Mouse (Mus musculus) limb, embryonic 13.5 days (tissue): ENCODE data around the gene Tmcc3. TPM values are rescaled to one million over a fixed set of nuclear protein-coding genes. Genes with fewer than 3 reads are reported as not detected.

Source experiments
- ATAC-seq: fragments of 200-750 bp; cut with Nextera tagmentation; 2 replicates; pipeline ENCODE4 v1.8.0; 2017; ENCODE audit warnings: low read depth, moderate number of reproducible peaks, moderate TSS enrichment; ENCODE audit not compliant: low FRiP score
- H3K27ac ChIP-seq: fragments of 300-500 bp; sonication (generic); 2 replicates; pipeline ENCODE4 v1.5.1; 2015; ENCODE audit warnings: inconsistent platforms, mild to moderate bottlenecking, moderate library complexity
- H3K27me3 ChIP-seq: fragments of 300-500 bp; sonication (generic); 2 replicates; pipeline ENCODE4 v1.6.1; 2015; ENCODE audit warnings: mild to moderate bottlenecking, inconsistent platforms
- H3K36me3 ChIP-seq: fragments of 300-500 bp; sonication (generic); 2 replicates; pipeline ENCODE4 v1.6.1; 2015; ENCODE audit warnings: inconsistent platforms, mild to moderate bottlenecking, moderate library complexity
- H3K4me1 ChIP-seq: fragments of 300-500 bp; sonication (generic); 2 replicates; pipeline ENCODE4 v1.6.1; 2015; ENCODE audit warnings: inconsistent platforms
- H3K4me2 ChIP-seq: fragments of 300-500 bp; sonication (generic); replicated peaks from 2 replicates; pipeline ENCODE4 v1.6.1; 2015; ENCODE audit warnings: inconsistent platforms, mild to moderate bottlenecking, moderate library complexity
- H3K4me3 ChIP-seq: fragments of 300-500 bp; sonication (generic); 2 replicates; pipeline ENCODE4 v1.5.1; 2015; ENCODE audit warnings: moderate library complexity, mild to moderate bottlenecking, inconsistent platforms
- H3K9ac ChIP-seq: fragments of 300-500 bp; sonication (generic); 2 replicates; pipeline ENCODE4 v1.6.1; 2015; ENCODE audit warnings: mild to moderate bottlenecking, inconsistent platforms
- H3K9me3 ChIP-seq: fragments of 300-500 bp; sonication (generic); 2 replicates; pipeline ENCODE4 v1.6.1; 2016; ENCODE audit warnings: inconsistent platforms
- WGBS: fragments of 180-500 bp; shearing (Covaris S2); methylation state at CpG from one replicate; pipeline ENCODE4 v1.1.7; 2015; 5-methylcytosine and 5-hydroxymethylcytosine counted together
- polyA plus RNA-seq: library from polyadenylated mRNA; unstranded; fragments of >200 nt; fragmentation: Nextera tagmentation; extraction: Ambion mirVana; gene quantifications from 2 replicates; pipeline ENCODE4 v1.2.1, GENCODE M21; 2015

Tmcc3 gene
- polyA plus RNA-seq, 1 experiment from 2014 or later = 15.4 TPM

- Histone ChIP-seq H3K4me2 (peak overlapping the region; percentile 89), H3K36me3 (no peaks in the 10 kb centered on the region), H3K4me1 (peaks cover 38% of the 10 kb centered on the region), H3K9me3 (no peaks in the 10 kb centered on the region), H3K27me3 (peaks cover 26% of the 10 kb centered on the region), H3K4me3 (peak overlapping the region; percentile 78), H3K9ac (peak overlapping the region; percentile 80), H3K27ac (peak overlapping the region; percentile 69; the same call in 1 of the 2 replicates)
- WGBS = 0% methylated on average over 34 of the region's 34 CpGs
- peak; percentile 76 for ATAC-seq
Observed at GRCm38 (mm10) chr10:94515179-94515545, 203.4 kb downstream of the Tmcc3 start.

GRCm38 (mm10) chr10:94515583-94515982 is 203.8 kb downstream of the Tmcc3 start:
- H3K9ac ChIP-seq = peak overlapping the region; percentile 80
- peak overlapping the region; percentile 69; the same call in 1 of the 2 replicates for H3K27ac ChIP-seq
- H3K4me2 ChIP-seq = peak overlapping the region; percentile 89
- H3K4me3 ChIP-seq = peak overlapping the region; percentile 78
- peaks cover 42% of the 10 kb centered on the region for H3K4me1 ChIP-seq
- H3K36me3 ChIP-seq = no peaks in the 10 kb centered on the region
- no peak; the same call in 1 of the 2 replicates for ATAC-seq
- H3K9me3 ChIP-seq = no peaks in the 10 kb centered on the region
- 1% methylated on average over 10 of the region's 10 CpGs for WGBS
- peaks cover 26% of the 10 kb centered on the region for H3K27me3 ChIP-seq

- Histone ChIP-seq H3K4me2 (no peak overlapping the region; the same call in 1 of the 2 replicates), H3K4me3 (no peak overlapping the region), H3K4me1 (peaks cover 71% of the 10 kb centered on the region), H3K9ac (no peak overlapping the region), H3K9me3 (no peaks in the 10 kb centered on the region), H3K27me3 (peaks cover 12% of the 10 kb centered on the region), H3K27ac (no peak overlapping the region), H3K36me3 (no peaks in the 10 kb centered on the region)
- ATAC-seq = no peak
- WGBS = 51% methylated on average over 7 of the region's 7 CpGs
Observed at GRCm38 (mm10) chr10:94519887-94520286, 208.1 kb downstream of the Tmcc3 start.

DNA sequence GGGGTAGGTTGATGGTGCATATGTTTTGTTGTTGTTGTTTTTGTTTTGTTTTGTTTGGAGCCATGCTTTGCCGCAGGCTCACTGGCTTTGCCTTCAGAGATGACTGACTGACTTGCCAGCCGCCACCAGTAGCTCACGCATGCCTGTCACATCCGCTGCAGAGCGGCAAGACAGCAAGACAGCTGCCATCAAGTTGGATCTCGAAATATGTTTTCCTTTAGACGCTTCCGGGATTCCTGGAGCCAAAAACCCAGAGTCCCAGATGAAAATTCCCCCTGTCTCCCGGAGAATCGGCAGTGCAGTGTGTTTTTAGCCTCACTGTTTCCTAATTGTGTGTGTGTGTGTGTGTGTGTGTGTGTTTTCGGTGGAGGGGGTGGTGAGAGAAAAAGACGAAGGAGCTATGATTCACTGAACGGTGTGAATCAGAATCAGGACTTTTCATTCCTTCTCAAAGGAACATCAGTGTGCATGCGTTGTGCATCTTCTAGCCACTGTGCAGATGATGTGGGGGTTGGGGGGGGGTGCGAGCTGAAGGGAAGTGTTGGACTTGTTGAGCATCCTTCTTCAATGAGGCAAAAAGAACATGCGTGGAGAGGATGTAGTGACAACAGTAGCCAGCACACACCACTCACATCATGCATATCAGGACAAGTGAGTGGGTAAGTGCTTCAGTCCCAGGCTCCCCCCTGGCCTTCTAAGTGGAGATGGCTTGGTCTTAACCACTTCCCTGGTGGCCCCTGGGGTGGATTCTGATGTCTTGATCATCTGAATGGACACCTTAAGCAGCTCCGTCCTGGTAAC is 208.8 kb downstream of the Tmcc3 start:
- Histone ChIP-seq H3K36me3 (no peaks in the 10 kb centered on the region), H3K4me3 (no peak overlapping the region), H3K9ac (no peak overlapping the region), H3K27me3 (peaks cover 12% of the 10 kb centered on the region), H3K9me3 (no peaks in the 10 kb centered on the region), H3K27ac (no peak overlapping the region), H3K4me2 (peak overlapping the region; percentile 34), H3K4me1 (peaks cover 70% of the 10 kb centered on the region)
- WGBS = 45% methylated on average over 17 of the region's 17 CpGs
- ATAC-seq = no peak

DNA sequence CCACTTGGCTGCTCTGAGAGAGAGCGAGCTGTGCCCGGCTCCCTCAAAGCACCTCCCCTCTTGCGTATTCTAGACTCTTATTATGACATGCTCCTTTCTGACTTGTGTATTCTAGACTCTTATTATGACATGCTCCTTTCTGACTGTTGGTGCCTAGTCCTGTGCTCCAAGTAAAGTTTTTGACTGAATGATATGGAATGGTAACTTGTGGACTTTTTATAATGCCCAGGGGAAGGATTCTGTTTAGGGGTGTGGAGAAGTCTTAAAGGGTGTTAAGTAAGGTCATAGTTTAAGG is 209.3 kb downstream of the Tmcc3 start:
- Histone ChIP-seq H3K4me3 (no peak overlapping the region), H3K9ac (no peak overlapping the region), H3K36me3 (no peaks in the 10 kb centered on the region), H3K9me3 (no peaks in the 10 kb centered on the region), H3K4me2 (peak overlapping the region; percentile 34; the same call in 1 of the 2 replicates), H3K27ac (no peak overlapping the region), H3K27me3 (peaks cover 12% of the 10 kb centered on the region), H3K4me1 (peaks cover 65% of the 10 kb centered on the region)
- WGBS = 28% methylated on average over 3 of the region's 3 CpGs
- no peak for ATAC-seq

- Histone ChIP-seq H3K9ac (no peak overlapping the region), H3K27ac (no peak overlapping the region), H3K4me2 (no peak overlapping the region), H3K27me3 (peaks cover 5% of the 10 kb centered on the region), H3K4me3 (no peak overlapping the region), H3K9me3 (no peaks in the 10 kb centered on the region), H3K36me3 (no peaks in the 10 kb centered on the region), H3K4me1 (peaks cover 58% of the 10 kb centered on the region)
- 23% methylated on average over 9 of the region's 10 CpGs for WGBS
- ATAC-seq = no peak
Observed at GRCm38 (mm10) chr10:94521776-94522175, 210.0 kb downstream of the Tmcc3 start.

- H3K4me3 ChIP-seq = no peak overlapping the region
- WGBS = 73% methylated on average over 8 of the region's 8 CpGs
- ATAC-seq = peak; percentile 13; the same call in 1 of the 2 replicates
- no peak overlapping the region for H3K9ac ChIP-seq
- H3K27me3 ChIP-seq = no peaks in the 10 kb centered on the region
- H3K36me3 ChIP-seq = no peaks in the 10 kb centered on the region
- peaks cover 49% of the 10 kb centered on the region for H3K4me1 ChIP-seq
- no peaks in the 10 kb centered on the region for H3K9me3 ChIP-seq
- H3K4me2 ChIP-seq = peak overlapping the region; percentile 45; the same call in 1 of the 2 replicates
- H3K27ac ChIP-seq = no peak overlapping the region
Observed at GRCm38 (mm10) chr10:94523297-94523696, 211.5 kb downstream of the Tmcc3 start.

GRCm38 (mm10) chr10:94523711-94524156 is 212.0 kb downstream of the Tmcc3 start:
- H3K4me3 ChIP-seq = no peak overlapping the region
- H3K27me3 ChIP-seq = no peaks in the 10 kb centered on the region
- no peak overlapping the region for H3K9ac ChIP-seq
- peak; percentile 78 for ATAC-seq
- peak overlapping the region; percentile 45 for H3K4me2 ChIP-seq
- peaks cover 49% of the 10 kb centered on the region for H3K4me1 ChIP-seq
- no peak overlapping the region for H3K27ac ChIP-seq
- WGBS = 5% methylated on average over 18 of the region's 18 CpGs
- no peaks in the 10 kb centered on the region for H3K9me3 ChIP-seq
- no peaks in the 10 kb centered on the region for H3K36me3 ChIP-seq

DNA sequence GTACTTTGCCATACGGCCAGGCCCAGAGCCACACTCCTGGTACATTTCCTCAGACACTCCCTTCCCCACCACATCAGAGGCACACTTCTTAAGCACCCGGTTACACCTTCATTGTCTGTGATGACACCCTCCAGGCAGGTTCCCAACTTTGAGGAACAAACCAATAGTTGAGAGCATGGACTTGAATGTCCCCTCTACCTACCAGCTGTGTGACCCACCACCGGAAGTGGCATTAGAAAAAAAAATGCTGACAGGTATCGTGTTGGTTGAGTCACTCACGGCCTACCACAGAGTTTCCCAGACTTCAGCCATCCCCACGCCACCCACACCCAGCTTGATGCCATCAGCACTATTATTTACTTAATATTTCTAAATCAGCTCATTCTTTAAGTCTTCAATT is 213.2 kb downstream of the Tmcc3 start:
- H3K9me3 ChIP-seq = no peaks in the 10 kb centered on the region
- peaks cover 44% of the 10 kb centered on the region for H3K4me1 ChIP-seq
- no peak overlapping the region for H3K4me2 ChIP-seq
- no peaks in the 10 kb centered on the region for H3K36me3 ChIP-seq
- H3K27me3 ChIP-seq = no peaks in the 10 kb centered on the region
- no peak for ATAC-seq
- no peak overlapping the region for H3K27ac ChIP-seq
- H3K4me3 ChIP-seq = no peak overlapping the region
- WGBS = 58% methylated on average over 6 of the region's 6 CpGs
- H3K9ac ChIP-seq = no peak overlapping the region

GRCm38 (mm10) chr10:94525784-94526183 is 214.0 kb downstream of the Tmcc3 start:
- Histone ChIP-seq H3K36me3 (no peaks in the 10 kb centered on the region), H3K27ac (no peak overlapping the region), H3K9me3 (no peaks in the 10 kb centered on the region), H3K4me1 (peaks cover 36% of the 10 kb centered on the region), H3K9ac (no peak overlapping the region), H3K27me3 (no peaks in the 10 kb centered on the region), H3K4me2 (no peak overlapping the region), H3K4me3 (no peak overlapping the region)
- no peak for ATAC-seq
- 88% methylated on average over 7 of the region's 7 CpGs for WGBS

GRCm38 (mm10) chr10:94526834-94527233 is 215.1 kb downstream of the Tmcc3 start:
- Histone ChIP-seq H3K4me3 (no peak overlapping the region), H3K9ac (no peak overlapping the region)

DNA sequence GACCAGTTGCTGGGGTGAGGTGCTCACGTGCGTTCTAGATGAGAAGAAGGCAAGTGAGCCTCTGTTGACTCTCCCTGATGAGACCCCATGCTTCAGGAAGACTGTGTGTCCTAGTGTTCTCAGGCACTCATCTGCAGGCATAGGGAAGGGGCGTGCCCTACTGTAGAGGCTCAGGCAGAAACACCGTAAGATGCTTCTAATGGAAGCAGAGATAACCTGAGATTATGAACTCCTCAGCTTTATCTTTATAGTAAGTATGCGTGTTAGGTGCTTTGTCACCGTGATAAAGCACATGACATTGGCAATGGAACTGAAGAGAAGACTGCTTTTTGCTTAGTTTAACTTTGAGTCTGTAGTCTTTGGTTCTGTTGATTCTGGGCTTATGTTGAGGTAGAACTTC is 215.5 kb downstream of the Tmcc3 start:
- no peak overlapping the region for H3K27ac ChIP-seq
- no peaks in the 10 kb centered on the region for H3K27me3 ChIP-seq
- no peak overlapping the region for H3K9ac ChIP-seq
- 88% methylated on average over 6 of the region's 6 CpGs for WGBS
- H3K4me3 ChIP-seq = no peak overlapping the region
- H3K4me1 ChIP-seq = peaks cover 21% of the 10 kb centered on the region
- no peak for ATAC-seq
- H3K36me3 ChIP-seq = no peaks in the 10 kb centered on the region
- H3K4me2 ChIP-seq = no peak overlapping the region
- no peaks in the 10 kb centered on the region for H3K9me3 ChIP-seq

More at GRCm38 (mm10) chr10:94526834-94527233, 215.1 kb downstream of the Tmcc3 start:
- Histone ChIP-seq H3K27ac (no peak overlapping the region), H3K4me2 (no peak overlapping the region), H3K36me3 (no peaks in the 10 kb centered on the region), H3K9me3 (no peaks in the 10 kb centered on the region), H3K27me3 (no peaks in the 10 kb centered on the region), H3K4me1 (peaks cover 26% of the 10 kb centered on the region)
- ATAC-seq = no peak
- 87% methylated on average over 8 of the region's 8 CpGs for WGBS

- no peak overlapping the region for H3K4me3 ChIP-seq
- no peak overlapping the region for H3K27ac ChIP-seq
- no peaks in the 10 kb centered on the region for H3K27me3 ChIP-seq
- no peaks in the 10 kb centered on the region for H3K36me3 ChIP-seq
- no peak overlapping the region for H3K9ac ChIP-seq
- no peak overlapping the region for H3K4me2 ChIP-seq
- ATAC-seq = no peak
- 87% methylated on average over 2 of the region's 2 CpGs for WGBS
- H3K4me1 ChIP-seq = no peaks in the 10 kb centered on the region; the same call in 1 of the 2 replicates
- H3K9me3 ChIP-seq = no peaks in the 10 kb centered on the region
Observed at GRCm38 (mm10) chr10:94530079-94530478, 218.3 kb downstream of the Tmcc3 start.
